Mouse (Mus musculus): ENCODE measurements around the gene Rap1gds1.

DNA sequence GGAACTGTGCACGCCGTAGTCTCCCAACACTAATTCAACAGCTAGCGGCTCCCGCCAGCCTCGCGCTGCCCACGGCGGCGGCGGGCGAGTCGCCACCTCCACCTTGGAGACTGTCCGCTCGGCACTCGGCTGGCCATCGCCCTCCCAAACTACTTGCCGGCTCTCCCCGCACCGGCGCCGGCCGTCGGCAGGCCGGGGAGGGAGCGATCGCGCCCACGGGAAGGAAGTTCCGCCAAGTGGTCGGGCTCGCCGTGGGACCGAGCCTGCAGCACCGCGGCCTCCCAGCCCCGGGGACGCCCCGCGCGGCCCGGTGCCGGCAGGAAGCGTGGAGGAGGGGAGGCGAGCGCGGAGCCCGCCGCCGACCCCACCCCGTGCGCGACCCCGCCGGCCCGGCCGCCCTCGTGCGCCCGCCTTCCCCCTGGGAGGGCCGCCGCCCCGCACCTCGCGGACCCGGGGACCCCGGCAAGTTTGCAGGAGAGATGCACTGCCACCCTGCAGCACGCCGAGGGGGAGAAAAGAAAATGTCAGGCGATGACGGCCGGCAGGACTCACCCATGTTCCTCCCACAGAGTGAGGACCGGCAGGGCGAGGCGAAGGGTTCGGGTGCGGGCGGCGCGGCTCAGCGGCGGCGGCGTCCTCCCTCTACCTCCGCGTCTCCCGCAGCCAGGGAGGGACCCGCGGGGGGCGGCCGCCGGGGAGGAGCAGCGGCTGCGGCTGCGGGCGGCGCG, at the start of gene Rap1gds1:
- TF ChIP-seq POLR2A (IDR thresholded peaks at IDR 0.05; ENCODE audit: low read depth, low read length) (no peak; the same call in 1 of the 2 replicates), CTCF (IDR thresholded peaks at IDR 0.05; ENCODE audit: extremely low read depth, insufficient read depth, insufficient read length, insufficient replicate concordance) (no peak)
